Comparison of ENCODE assay signal across 21 mouse cellular contexts in genomic region chr6:80975162-80975561, GRCm38 (mm10).
DNase-seq lines count a peak whose midpoint lies in the region; ATAC-seq lines count a peak whose summit lies in the region.
"Had no signal": no experiment of that assay in that cellular context is flagged by ENCODE, and none has a peak within 500 bp of the region (broad histone marks: within the 10 kb centered on the region; RNA-seq: fewer than 3 reads in every experiment).

No protein-coding gene starts in this region.

- no peak overlapping the region for H3K4me2 ChIP-seq in forebrain, embryonic 13.5 days
- H3K4me2 ChIP-seq in forebrain, embryonic 11.5 days (ENCODE audit: low read depth, low read length, severe bottlenecking) = no peak overlapping the region
- H3K4me2 ChIP-seq in hindbrain, embryonic 15.5 days = no peak overlapping the region
- H3K4me2 ChIP-seq in hindbrain, embryonic 11.5 days (replicated peaks; ENCODE audit: low read depth, low read length) = no peak overlapping the region
- H3K4me2 ChIP-seq: embryonic facial prominence, embryonic 13.5 days; intestine, embryonic 15.5 days had no signal

- H3K9ac ChIP-seq in forebrain, embryonic 13.5 days = no peak overlapping the region
- H3K9ac ChIP-seq in forebrain, embryonic 11.5 days (ENCODE audit: low read length) = no peak overlapping the region
- H3K9ac ChIP-seq in hindbrain, embryonic 15.5 days = no peak overlapping the region
- H3K9ac ChIP-seq in hindbrain, embryonic 11.5 days (ENCODE audit: low read depth, low read length) = no peak overlapping the region
- H3K9ac ChIP-seq: embryonic facial prominence, embryonic 13.5 days; intestine, embryonic 15.5 days had no signal

- no peak overlapping the region for H3K27ac ChIP-seq in forebrain, embryonic 13.5 days
- no peak overlapping the region for H3K27ac ChIP-seq in forebrain, embryonic 11.5 days (ENCODE audit: low read depth, low read length)
- H3K27ac ChIP-seq in hindbrain, embryonic 15.5 days (replicated peaks) = no peak overlapping the region
- H3K27ac ChIP-seq in hindbrain, embryonic 11.5 days (ENCODE audit: low read depth, low read length) = no peak overlapping the region
- H3K27ac ChIP-seq: embryonic facial prominence, embryonic 13.5 days; heart, embryonic 10.5 days; intestine, embryonic 15.5 days had no signal

- H3K4me1 ChIP-seq in forebrain, embryonic 13.5 days = no peaks in the 10 kb centered on the region
- H3K4me1 ChIP-seq in forebrain, embryonic 11.5 days (replicated peaks; ENCODE audit: control insufficient read depth, insufficient read depth, low read length) = no peaks in the 10 kb centered on the region
- no peaks in the 10 kb centered on the region for H3K4me1 ChIP-seq in hindbrain, embryonic 15.5 days (replicated peaks)
- H3K4me1 ChIP-seq in hindbrain, embryonic 11.5 days (replicated peaks; ENCODE audit: control insufficient read depth, insufficient read depth, low read length) = no peaks in the 10 kb centered on the region
- H3K4me1 ChIP-seq: embryonic facial prominence, embryonic 13.5 days; heart, embryonic 10.5 days; intestine, embryonic 15.5 days had no signal

- no peaks in the 10 kb centered on the region for H3K36me3 ChIP-seq in forebrain, embryonic 13.5 days (ENCODE audit: poor library complexity, severe bottlenecking)
- no peaks in the 10 kb centered on the region for H3K36me3 ChIP-seq in forebrain, embryonic 11.5 days (ENCODE audit: control insufficient read depth, insufficient read depth, low read length)
- H3K36me3 ChIP-seq in hindbrain, embryonic 15.5 days = no peaks in the 10 kb centered on the region
- no peaks in the 10 kb centered on the region for H3K36me3 ChIP-seq in hindbrain, embryonic 11.5 days (ENCODE audit: control insufficient read depth, insufficient read depth, low read length)
- H3K36me3 ChIP-seq: embryonic facial prominence, embryonic 13.5 days; heart, embryonic 10.5 days; intestine, embryonic 15.5 days had no signal

- WGBS in forebrain, embryonic 13.5 days = 58% methylated on average over 2 of the region's 2 CpGs
- WGBS in forebrain, embryonic 11.5 days = 82% methylated on average over 2 of the region's 2 CpGs
- WGBS in hindbrain, embryonic 15.5 days = 38% methylated on average over 2 of the region's 2 CpGs
- WGBS in hindbrain, embryonic 11.5 days = 67% methylated on average over 2 of the region's 2 CpGs

- peak; percentile 30; the same call in 1 of the 2 replicates for ATAC-seq in forebrain, embryonic 13.5 days
- ATAC-seq in forebrain, embryonic 11.5 days (replicated peaks; ENCODE audit: low FRiP score) = no peak
- peak; percentile 48; the same call in 1 of the 2 replicates for ATAC-seq in hindbrain, embryonic 15.5 days (ENCODE audit: low FRiP score, low read depth)
- ATAC-seq in hindbrain, embryonic 11.5 days (ENCODE audit: low FRiP score) = no peak
- ATAC-seq: intestine, embryonic 15.5 days; Patski had no signal

- no peaks in the 10 kb centered on the region for H3K27me3 ChIP-seq in forebrain, embryonic 13.5 days
- no peaks in the 10 kb centered on the region for H3K27me3 ChIP-seq in forebrain, embryonic 11.5 days (ENCODE audit: control insufficient read depth, insufficient read depth, low read length)
- no peaks in the 10 kb centered on the region for H3K27me3 ChIP-seq in hindbrain, embryonic 15.5 days
- H3K27me3 ChIP-seq in hindbrain, embryonic 11.5 days (ENCODE audit: control insufficient read depth, insufficient read depth, low read length) = no peaks in the 10 kb centered on the region
- H3K27me3 ChIP-seq: CH12.LX; embryonic facial prominence, embryonic 13.5 days; intestine, embryonic 15.5 days; Patski had no signal

- H3K9me3 ChIP-seq in forebrain, embryonic 13.5 days (replicated peaks) = no peaks in the 10 kb centered on the region
- H3K9me3 ChIP-seq in forebrain, embryonic 11.5 days (ENCODE audit: control insufficient read depth, low read length) = no peaks in the 10 kb centered on the region
- H3K9me3 ChIP-seq in hindbrain, embryonic 15.5 days = no peaks in the 10 kb centered on the region
- no peaks in the 10 kb centered on the region for H3K9me3 ChIP-seq in hindbrain, embryonic 11.5 days (ENCODE audit: control insufficient read depth, low read length)
- H3K9me3 ChIP-seq: embryonic facial prominence, embryonic 13.5 days; heart, embryonic 10.5 days; intestine, embryonic 15.5 days had no signal

- H3K4me3 ChIP-seq in forebrain, embryonic 13.5 days = no peak overlapping the region
- no peak overlapping the region for H3K4me3 ChIP-seq in forebrain, embryonic 11.5 days (ENCODE audit: low read depth, low read length)
- H3K4me3 ChIP-seq in hindbrain, embryonic 15.5 days = no peak overlapping the region
- H3K4me3 ChIP-seq in hindbrain, embryonic 11.5 days (ENCODE audit: low read depth, low read length) = no peak overlapping the region
- H3K4me3 ChIP-seq: embryonic facial prominence, embryonic 13.5 days; heart, embryonic 10.5 days; intestine, embryonic 15.5 days had no signal

- no peak for DNase-seq in forebrain, embryonic 11.5 days (ENCODE audit: low spot score)
- no peak for DNase-seq in hindbrain, embryonic 11.5 days (ENCODE audit: low spot score)
- peak; percentile 6 for DNase-seq in retina, embryonic 14.5 days (ENCODE audit: low spot score)
- DNase-seq in retina, postnatal 1 day = no peak
- no peak for DNase-seq in left cerebral cortex, adult 9 months (ENCODE audit: low spot score in 2 of 2)
- DNase-seq: adrenal gland, adult 2 months; adrenal gland, postnatal 25 days; cerebellum, adult 8-10 months; cerebellum, postnatal 14 days; gastrocnemius, postnatal 10 days; heart, adult 18-20 months; heart, postnatal 10 days; heart, postnatal 4 days; kidney, adult 18-20 months had no signal

Comparison
In these comparisons a context has a peak if more than half of its experiments do, and no peak if none do; other contexts are left out.
1. ATAC-seq: peak in forebrain, embryonic 13.5 days (single experiment) and hindbrain, embryonic 15.5 days (single experiment); none in forebrain, embryonic 11.5 days (single experiment) and hindbrain, embryonic 11.5 days (single experiment).